Mouse (Mus musculus) forebrain, embryonic 15.5 days (tissue): ENCODE data around the gene Clcn5. TPM values are rescaled to one million over a fixed set of nuclear protein-coding genes. Genes with fewer than 3 reads are reported as not detected.

Experiments used
- microRNA counts: library from miRNA; unstranded; fragments of <30 nt; microRNA quantifications from one replicate; lab custom pipeline; 2016
- microRNA-seq: library from miRNA; unstranded; fragments of <30 nt; microRNA quantifications from one replicate; pipeline ENCODE4, GENCODE M21; 2016
- polyA plus RNA-seq: library from polyadenylated mRNA; unstranded; fragments of >200 nt; fragmentation: Nextera tagmentation; extraction: Ambion mirVana; gene quantifications from 2 replicates; pipeline ENCODE4 v1.2.1, GENCODE M21; 2015

Gene Clcn5
- polyA plus RNA-seq, 1 experiment from 2014 or later = 5.4 TPM

MicroRNA genes within 50 kb of the gene (microRNA counts, 519-probe panel; counts per million panel counts)
- 3,361 counts per million, percentile 81 among the panel's probes with 10 or more counts for microRNA mmu-miR-188-3p (lab: Ali Mortazavi, UCI)
- not detected for microRNA mmu-miR-188-5p (lab: Ali Mortazavi, UCI)
- microRNA mmu-miR-362-3p (lab: Ali Mortazavi, UCI) = 2,786 counts per million, percentile 65 among the panel's probes with 10 or more counts
- microRNA mmu-miR-362-5p (lab: Ali Mortazavi, UCI) = 2,169 counts per million, percentile 35 among the panel's probes with 10 or more counts
- 2,924 counts per million, percentile 70 among the panel's probes with 10 or more counts for microRNA mmu-miR-500 (lab: Ali Mortazavi, UCI)
- microRNA mmu-miR-501-3p (lab: Ali Mortazavi, UCI) = 1,926 counts per million, percentile 20 among the panel's probes with 10 or more counts
- microRNA mmu-miR-501-5p (lab: Ali Mortazavi, UCI) = 2,543 counts per million, percentile 56 among the panel's probes with 10 or more counts
- 2,716 counts per million, percentile 63 among the panel's probes with 10 or more counts for microRNA mmu-miR-532-3p (lab: Ali Mortazavi, UCI)
- microRNA mmu-miR-532-5p (lab: Ali Mortazavi, UCI) = 3,195 counts per million, percentile 76 among the panel's probes with 10 or more counts

Small RNA genes within 50 kb of the gene (microRNA-seq; reads per million reads assigned to microRNA genes)
- 1,356 reads per million, percentile 82 among the genes with 10 or more reads in this experiment for gene Mir188
- 82.2 reads per million, percentile 50 among the genes with 10 or more reads in this experiment for gene Mir362
- 167 reads per million, percentile 60 among the genes with 10 or more reads in this experiment for gene Mir500
- gene Mir501 = 664 reads per million, percentile 76 among the genes with 10 or more reads in this experiment
- 1,958 reads per million, percentile 84 among the genes with 10 or more reads in this experiment for gene Mir532

Other genes with a start within 250 kb of the Clcn5 start
- gene Usp27x, start 56.5 kb upstream of the Clcn5 start, polyA plus RNA-seq = 1.7 and 1.9 TPM in 2 replicates